Mouse (Mus musculus) left cerebral cortex, postnatal 4 days (tissue): ENCODE measurements at regions not wholly inside any gene's neighbourhood (a gene's known extent, or its start where the extent isn't known, plus 50 kb on each side); places are given as distances from the start of the nearest gene placed in this dataset.
A peak's percentile ranks its signal among the peaks of the same experiment; 100 is the strongest.

Experiments
- DNase-seq: peaks from one replicate; pipeline ENCODE4 v3.0.0-alpha.2; 2022
- intact Hi-C: fragments of 180-260 bp; cut with DNase I; formaldehyde crosslinking; loops from one replicate; pipeline ENCODE4 v1.15.1; 2025

GRCm38 (mm10) chr8:30458136-30458535 lies 2970.4 kb upstream of the 5930422O12Rik start:
- intact Hi-C loops, result no loop called here
- DNase-seq, result no peak

DNA sequence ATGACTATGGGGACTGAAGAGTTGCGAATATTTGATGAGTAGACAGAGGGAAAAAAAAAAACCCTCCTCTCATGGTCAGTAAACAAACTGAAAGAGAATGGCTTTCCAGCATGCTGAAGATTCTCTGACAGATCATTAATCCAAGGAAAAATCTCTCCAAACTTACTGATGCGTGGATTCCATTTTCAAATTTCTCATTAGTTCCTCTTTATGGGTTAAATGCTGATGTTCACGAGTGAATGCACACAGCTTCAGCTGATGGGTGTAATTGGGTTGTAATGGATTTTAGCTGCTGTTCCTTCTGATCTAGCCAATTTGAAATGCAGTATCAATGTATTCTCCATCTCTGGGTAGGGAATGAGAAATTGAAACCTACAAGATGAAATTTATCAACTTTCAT lies 2945.6 kb upstream of the 5930422O12Rik start:
- intact Hi-C loops, result no loop called here
- no peak for DNase-seq

DNA sequence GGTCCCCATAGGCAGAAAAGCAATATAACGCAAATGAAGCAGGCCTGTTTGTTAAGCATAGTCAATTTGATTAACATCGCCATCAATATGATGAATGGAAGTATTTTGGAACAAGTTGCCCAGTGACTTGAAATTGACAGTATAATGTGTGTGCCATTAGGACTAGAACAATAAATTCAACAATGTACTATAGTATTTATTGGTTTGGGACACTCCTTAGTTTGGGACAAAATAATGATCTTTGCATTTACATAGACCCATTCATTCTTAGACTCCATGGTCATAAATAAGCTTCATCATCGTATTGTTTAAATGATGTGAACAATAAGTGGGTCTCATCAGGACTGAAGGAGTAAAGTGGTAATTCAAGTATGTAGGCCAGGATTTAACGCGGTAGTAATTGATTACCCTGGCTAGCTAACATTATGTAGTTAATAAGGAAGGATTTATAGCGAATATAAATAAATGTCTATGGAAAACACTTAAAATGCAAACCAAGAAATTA lies 2933.6 kb upstream of the 5930422O12Rik start:
- intact Hi-C loops, result no loop called here
- DNase-seq, result no peak

- intact Hi-C loops, result no loop called here
- DNase-seq, result no peak
Measured at GRCm38 (mm10) chr8:30502164-30502563, 2926.3 kb upstream of the 5930422O12Rik start.

DNA sequence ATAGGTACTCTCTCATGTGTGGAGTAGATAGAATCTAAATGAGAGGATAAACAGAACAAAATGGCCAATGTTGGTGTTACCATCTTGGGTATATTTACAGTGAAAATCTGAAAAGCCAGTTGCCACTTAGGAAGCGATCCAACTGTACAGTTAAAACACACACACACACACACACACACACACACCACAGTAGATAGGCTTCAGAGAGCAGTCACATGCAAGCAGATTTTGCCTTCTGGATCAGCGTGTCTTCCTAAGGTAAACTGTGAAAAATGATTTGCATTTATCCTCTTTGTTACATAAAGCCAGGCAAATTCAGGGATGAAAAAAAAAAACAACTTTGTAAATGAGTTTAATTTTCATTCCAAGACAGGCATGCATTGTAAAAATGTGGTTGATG lies 2917.2 kb upstream of the 5930422O12Rik start:
- no peak for DNase-seq
- intact Hi-C loops, result no loop called here

GRCm38 (mm10) chr8:30522806-30523462 lies 2905.6 kb upstream of the 5930422O12Rik start:
- intact Hi-C loops, result no loop called here
- peak; percentile 17 for DNase-seq

- DNase-seq, result peak; percentile 60
- intact Hi-C loops, result no loop called here
Measured at GRCm38 (mm10) chr8:30532862-30533500, 2895.5 kb upstream of the 5930422O12Rik start.

DNA sequence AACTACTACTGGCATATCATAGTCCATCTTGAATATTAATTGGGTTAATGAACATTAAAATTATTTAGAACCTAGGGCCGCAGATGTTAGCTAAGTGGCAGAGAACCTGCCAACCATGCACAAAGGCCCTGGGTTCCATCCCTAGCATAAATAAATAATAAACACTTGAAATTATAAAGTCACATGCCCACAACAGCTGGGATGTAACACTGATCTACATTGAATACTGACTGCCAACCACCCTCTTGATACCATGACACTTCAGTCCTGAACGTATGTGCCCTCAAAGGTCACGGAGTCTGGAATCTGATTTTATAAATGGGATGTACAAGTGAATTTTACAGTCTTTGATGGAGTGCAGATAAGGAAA lies 2895.0 kb upstream of the 5930422O12Rik start:
- peak; percentile 5 for DNase-seq
- intact Hi-C loops, result no loop called here

- DNase-seq, result no peak
- intact Hi-C loops, result no loop called here
Measured at GRCm38 (mm10) chr8:30535450-30535849, 2893.1 kb upstream of the 5930422O12Rik start.

- intact Hi-C loops, result no loop called here
- peak; percentile 31 for DNase-seq
Measured at GRCm38 (mm10) chr8:30542196-30542595, 2886.3 kb upstream of the 5930422O12Rik start.

DNA sequence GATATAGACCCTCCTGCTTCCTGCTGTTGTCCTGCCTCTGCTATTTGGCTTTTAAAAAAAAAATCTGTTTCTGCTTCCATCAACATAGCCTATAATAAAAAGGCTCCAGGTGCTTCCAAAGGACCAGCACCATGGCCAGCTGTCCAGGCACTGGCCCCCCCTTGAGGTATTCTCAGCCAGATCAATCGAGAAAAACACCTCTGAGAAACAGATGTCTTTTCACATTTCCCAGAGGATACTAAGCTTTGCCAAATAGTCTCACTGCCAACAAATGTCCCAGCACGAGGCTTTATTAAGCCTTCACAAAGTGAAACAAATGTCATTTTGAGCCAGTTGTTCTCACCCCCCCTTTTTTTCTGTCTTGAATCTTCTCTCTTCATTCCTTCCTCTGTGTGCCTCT lies 2880.7 kb upstream of the 5930422O12Rik start:
- intact Hi-C loops, result no loop called here
- peak; percentile 72 for DNase-seq

DNA sequence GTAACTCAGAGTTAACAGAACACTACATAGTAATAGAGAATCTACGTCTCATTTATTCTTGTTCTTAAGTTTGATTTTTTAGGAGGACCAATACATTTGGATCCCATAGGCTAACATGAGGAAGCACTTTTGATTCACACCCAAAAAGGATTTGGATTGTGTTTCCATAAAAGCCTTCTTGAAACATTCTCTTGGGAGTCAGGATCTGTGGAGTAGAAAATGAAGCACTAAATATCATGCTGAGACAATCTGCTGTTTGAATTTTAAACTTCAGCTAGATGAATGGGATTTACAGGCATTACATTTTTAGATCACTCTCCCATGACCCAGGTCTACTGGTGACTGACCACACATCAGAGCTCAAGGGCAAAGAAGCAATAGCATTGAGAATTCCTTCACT lies 2877.5 kb upstream of the 5930422O12Rik start:
- no peak for DNase-seq
- intact Hi-C loops, result no loop called here

- DNase-seq, result no peak
- intact Hi-C loops, result no loop called here
Measured at GRCm38 (mm10) chr8:30557429-30557828, 2871.1 kb upstream of the 5930422O12Rik start.

GRCm38 (mm10) chr8:30561323-30562207 lies 2866.9 kb upstream of the 5930422O12Rik start:
- intact Hi-C loops, result no loop called here
- DNase-seq, result no peak

- intact Hi-C loops, result no loop called here
- DNase-seq, result no peak
Measured at GRCm38 (mm10) chr8:30569799-30570198, 2858.7 kb upstream of the 5930422O12Rik start.

DNA sequence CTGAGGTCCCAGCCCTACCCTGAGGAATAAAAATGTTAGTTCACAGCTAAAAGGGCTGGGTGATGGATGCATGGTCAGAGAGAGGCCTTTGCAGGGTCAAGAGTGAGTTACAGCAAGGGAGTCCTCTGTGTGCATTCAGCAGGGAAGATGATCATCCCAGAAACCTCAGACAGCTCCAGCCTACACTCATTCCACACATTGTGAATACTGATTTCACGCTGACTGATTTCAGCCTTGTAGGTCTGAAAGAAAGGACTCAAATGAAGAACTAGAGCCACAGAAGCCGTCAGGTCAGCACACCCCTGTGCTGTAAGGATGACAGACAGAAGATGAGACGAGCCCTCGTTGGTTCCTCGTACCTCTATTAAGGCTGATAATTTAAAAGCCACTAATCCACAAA lies 2858.0 kb upstream of the 5930422O12Rik start:
- DNase-seq, result no peak
- intact Hi-C loops, result no loop called here

DNA sequence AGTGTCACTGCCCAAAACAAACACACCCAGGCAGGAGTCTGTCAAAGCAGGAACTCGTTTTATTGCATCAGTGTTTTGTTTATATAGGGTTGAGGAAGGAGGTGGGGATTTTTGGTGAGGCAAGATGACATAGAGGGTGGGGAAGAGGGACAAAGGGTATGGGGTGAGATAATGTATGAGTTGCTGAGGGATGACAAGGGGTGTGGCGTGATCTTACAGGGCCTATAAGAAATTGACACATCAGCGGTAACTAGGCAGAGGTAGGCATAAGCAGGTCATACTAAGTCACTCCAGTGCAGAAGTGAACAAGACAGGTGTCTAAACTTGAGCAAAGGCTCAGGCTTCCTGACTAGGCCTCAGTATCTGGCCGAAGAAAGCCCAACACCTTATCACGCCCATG lies 2841.0 kb upstream of the 5930422O12Rik start:
- intact Hi-C loops, result no loop called here
- no peak for DNase-seq

DNA sequence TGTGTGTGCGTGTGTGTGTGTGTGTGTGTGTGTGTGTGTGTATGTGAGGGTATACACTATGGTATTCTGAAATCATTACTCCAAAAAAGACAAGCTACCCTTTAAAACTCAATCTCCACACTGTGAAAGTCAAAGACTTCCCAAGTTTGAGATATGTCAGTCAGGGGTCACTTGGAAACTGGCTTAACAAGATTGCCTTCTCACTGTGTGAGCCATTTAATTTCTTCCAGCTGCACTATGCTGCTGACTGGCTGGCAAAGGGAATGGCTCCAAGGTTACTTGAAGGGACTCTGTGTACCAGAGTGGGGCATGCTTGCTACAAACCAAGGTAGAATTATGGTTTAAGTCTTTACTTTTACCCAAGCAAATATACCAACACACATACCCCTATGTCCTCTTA lies 2826.1 kb upstream of the 5930422O12Rik start:
- intact Hi-C loops, result no loop called here
- no peak for DNase-seq

GRCm38 (mm10) chr8:30630332-30630731 lies 2798.2 kb upstream of the 5930422O12Rik start:
- intact Hi-C loops, result no loop called here
- DNase-seq, result no peak

- intact Hi-C loops, result no loop called here
- DNase-seq, result peak; percentile 37
Measured at GRCm38 (mm10) chr8:30636791-30637190, 2791.7 kb upstream of the 5930422O12Rik start.

GRCm38 (mm10) chr8:30642866-30643690 lies 2785.4 kb upstream of the 5930422O12Rik start:
- intact Hi-C loops, result no loop called here
- no peak for DNase-seq
